Mouse (Mus musculus): ENCODE results near the gene Tjp3. TPM values are rescaled to one million over a fixed set of nuclear protein-coding genes. Genes with fewer than 3 reads are reported as not detected.
A peak's percentile ranks its signal among the peaks of the same experiment; 100 is the strongest.

Tjp3 gene
- polyA plus RNA-seq, 1 experiment, result 1.6 TPM

DNA sequence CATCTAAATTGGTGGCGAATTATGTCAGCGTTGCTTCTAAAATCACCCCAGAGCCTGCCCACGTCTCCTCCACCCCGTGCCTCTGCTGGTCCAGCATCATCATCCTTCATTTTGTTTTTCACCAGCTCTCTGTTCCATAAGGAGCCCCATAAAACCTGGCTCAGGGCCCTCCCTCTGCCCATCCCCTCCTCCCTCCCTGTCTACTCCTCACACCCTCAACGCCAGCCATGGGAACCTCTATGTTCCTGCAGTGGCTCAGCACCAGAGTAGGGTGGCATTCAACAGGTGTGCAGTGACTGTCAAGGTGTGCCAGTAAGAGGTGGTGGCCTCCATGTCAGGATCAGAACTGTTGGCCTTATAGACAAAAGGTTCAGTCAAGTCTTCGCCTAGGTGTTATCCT is 3.8 kb upstream of the Tjp3 start:
- H3K27ac ChIP-seq (replicated peaks; ENCODE audit: low read depth, low read length), result peak overlapping the region; percentile 43; the same call in 1 of the 2 replicates
- peaks cover 32% of the 10 kb centered on the region for H3K4me1 ChIP-seq (ENCODE audit: control insufficient read depth, insufficient read depth, insufficient read length, low read length)
- no peak overlapping the region for H3K4me3 ChIP-seq (ENCODE audit: insufficient read depth, low read depth, low read length)

DNA sequence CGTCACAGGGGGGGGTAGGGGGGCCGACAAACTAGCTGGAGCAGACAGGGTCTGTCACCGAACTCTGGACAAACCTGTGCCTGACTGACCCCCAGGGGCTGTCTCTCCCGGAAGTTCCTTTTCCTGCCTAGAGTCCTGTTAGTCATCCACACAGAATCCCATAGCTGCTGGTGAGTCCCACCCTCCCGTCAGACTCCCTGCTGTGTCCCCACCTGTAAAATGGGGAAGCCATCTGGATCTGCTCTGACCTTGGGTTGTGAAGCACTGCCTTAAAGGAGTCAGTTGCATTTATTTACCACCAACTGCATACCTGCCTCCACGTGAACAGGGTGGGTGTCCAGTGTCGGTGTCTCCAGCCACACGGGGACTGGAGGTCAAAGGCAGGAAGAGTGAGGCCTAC is 3.1 kb upstream of the Tjp3 start:
- peak overlapping the region; percentile 73 for H3K4me3 ChIP-seq (ENCODE audit: insufficient read depth, low read depth, low read length)
- H3K27ac ChIP-seq (replicated peaks; ENCODE audit: low read depth, low read length), result peak overlapping the region; percentile 43
- peaks cover 26% of the 10 kb centered on the region for H3K4me1 ChIP-seq (ENCODE audit: control insufficient read depth, insufficient read depth, insufficient read length, low read length)

DNA sequence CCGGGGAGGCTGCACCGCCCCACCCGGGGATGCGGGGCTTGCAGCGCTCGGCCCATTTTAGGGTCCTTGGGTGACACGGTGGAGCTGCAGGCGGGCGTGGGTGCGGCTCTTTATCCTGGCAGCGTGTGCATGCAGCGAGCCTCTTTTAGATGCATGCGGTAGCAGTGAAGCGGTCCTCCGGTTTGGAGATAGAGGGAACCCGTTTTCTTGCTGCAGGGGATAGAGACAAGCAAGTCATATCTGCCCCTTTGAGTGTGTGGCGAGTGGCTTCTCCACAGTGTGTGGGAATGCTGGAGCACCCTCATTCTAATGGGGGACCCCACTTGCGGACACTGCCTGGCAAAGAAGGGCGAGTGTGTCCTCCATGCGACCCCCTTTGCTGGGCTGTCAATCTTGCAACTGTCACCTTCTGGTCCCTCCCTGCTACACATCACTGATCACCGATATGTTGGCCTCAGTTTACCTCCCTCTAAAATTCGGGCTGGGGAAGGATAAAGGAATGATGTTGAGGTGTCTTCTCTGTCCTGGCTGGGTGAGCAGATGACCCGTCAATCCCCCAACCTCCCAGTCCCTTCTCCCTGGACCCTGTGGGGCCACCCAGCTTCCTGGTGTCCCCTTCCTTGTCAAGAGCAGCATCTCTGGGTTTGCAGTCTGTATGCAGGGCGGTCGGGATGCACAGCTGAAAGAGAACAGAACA is 2.1 kb upstream of the Tjp3 start:
- Histone ChIP-seq H3K4me1 (ENCODE audit: control insufficient read depth, insufficient read depth, insufficient read length, low read length) (peaks cover 21% of the 10 kb centered on the region), H3K27ac (replicated peaks; ENCODE audit: low read depth, low read length) (no peak overlapping the region), H3K4me3 (ENCODE audit: insufficient read depth, low read depth, low read length) (peak overlapping the region; percentile 73)

DNA sequence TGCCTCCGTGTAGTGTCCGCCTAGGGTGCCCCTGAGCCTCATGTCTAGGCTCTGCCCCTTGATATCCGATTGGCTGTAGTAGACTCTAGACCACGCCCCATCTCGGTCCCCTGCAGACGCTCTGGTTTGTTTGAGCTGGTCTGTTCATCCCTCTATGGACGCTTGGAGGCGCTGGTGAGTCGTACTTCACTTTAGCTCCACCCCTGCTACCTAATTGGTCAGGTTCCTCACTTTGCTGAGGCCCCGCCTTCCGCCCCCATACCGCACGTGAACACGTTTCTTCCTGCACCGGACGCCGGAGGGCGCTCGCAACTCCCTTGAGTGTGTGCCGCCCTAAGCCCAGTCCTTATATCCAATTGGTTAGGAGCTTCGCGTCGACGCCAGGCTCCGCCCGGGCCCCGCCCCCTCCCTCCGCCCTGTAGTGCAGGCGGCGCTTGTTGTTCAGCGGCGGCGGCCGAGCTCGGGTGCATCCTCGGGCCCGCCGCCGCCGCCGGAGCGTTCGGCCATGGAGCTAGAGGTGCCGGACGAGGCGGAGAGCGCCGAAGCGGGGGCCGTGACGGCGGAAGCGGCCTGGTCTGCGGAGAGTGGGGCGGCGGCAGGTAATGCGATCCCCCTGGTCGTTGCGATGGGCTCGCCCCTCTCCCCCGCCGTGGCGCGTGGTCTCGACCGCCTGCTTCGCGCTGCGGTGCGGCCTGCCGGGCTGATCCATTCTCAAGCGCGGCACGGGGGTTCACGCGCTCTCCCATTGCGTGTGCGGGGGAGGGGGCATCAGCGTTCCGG is 1.4 kb upstream of the Tjp3 start, which contains the start of gene Pip5k1c:
Gene Pip5k1c (plus strand): TSS at position 410 of the 780 bp plus-strand sequence.
- H3K4me3 ChIP-seq (ENCODE audit: insufficient read depth, low read depth, low read length), result peak within 1 kb of the TSS; percentile 73
- H3K27ac ChIP-seq (replicated peaks; ENCODE audit: low read depth, low read length), result peak within 1 kb of the TSS; percentile 36; the same call in 1 of the 2 replicates
- H3K4me1 ChIP-seq (ENCODE audit: control insufficient read depth, insufficient read depth, insufficient read length, low read length), result peaks cover 15% of the 10 kb centered on the region

DNA sequence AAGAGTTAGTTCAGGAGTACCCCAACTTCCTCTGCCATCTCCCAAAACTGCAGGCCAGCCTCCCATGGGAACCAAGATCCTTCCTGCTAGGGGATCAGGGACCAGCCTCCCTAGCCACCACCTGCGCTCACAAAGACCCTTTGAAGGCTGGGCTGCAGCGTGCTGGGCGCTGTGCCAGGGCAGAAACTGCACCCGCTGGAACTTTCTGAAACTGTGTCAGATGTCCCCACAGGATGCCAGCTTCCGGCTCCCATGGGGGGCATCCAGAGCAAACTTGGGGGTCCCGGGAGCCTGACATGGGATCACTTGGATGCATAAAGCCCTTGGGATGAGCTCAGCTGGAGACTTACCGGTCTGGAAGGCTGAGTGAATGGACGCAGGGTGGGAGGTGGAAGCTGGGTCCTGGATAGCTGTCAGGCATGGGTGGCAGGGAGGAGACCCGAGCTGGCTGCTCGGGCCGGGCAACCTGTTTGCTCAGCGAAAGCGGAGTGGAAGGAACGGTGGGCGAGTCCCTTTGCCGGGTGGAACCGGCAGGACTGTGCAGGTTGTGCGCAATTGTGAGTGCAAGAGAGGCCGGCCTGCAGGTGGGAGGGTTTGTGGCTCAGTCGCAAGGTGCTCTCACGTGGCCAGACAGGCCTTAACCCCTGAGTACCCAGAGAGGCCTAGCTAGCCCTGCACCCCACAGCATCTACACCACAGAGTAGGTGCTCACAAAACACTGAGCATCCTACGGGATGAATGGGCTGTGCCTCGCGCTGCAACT is 502 bp downstream of the Tjp3 start:
- H3K4me3 ChIP-seq (ENCODE audit: insufficient read depth, low read depth, low read length), result no peak overlapping the region
- H3K4me1 ChIP-seq (ENCODE audit: control insufficient read depth, insufficient read depth, insufficient read length, low read length), result peaks cover 11% of the 10 kb centered on the region
- H3K27ac ChIP-seq (replicated peaks; ENCODE audit: low read depth, low read length), result no peak overlapping the region

DNA sequence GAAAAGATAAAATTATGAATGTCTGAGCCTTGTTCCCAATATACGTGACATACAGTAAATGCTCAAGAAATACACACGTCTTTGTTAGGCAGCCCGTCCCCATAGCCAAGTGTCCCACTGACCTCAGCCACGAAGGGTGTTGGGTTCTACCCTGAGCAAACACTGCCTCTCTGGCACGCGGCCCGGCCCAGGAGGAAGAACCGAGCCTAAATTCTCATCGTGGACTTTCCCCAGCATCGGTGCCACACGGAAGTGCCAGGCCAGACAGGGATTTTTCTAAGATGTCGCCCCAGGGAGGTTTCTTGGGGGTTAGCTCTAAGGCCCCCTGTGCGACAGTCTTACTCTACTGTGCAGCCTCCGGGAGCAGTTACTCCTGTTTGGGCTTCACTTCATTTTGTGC is 1.6 kb downstream of the Tjp3 start:
- Histone ChIP-seq H3K27ac (replicated peaks; ENCODE audit: low read depth, low read length) (no peak overlapping the region), H3K4me3 (ENCODE audit: insufficient read depth, low read depth, low read length) (no peak overlapping the region), H3K4me1 (ENCODE audit: control insufficient read depth, insufficient read depth, insufficient read length, low read length) (peaks cover 6% of the 10 kb centered on the region)

DNA sequence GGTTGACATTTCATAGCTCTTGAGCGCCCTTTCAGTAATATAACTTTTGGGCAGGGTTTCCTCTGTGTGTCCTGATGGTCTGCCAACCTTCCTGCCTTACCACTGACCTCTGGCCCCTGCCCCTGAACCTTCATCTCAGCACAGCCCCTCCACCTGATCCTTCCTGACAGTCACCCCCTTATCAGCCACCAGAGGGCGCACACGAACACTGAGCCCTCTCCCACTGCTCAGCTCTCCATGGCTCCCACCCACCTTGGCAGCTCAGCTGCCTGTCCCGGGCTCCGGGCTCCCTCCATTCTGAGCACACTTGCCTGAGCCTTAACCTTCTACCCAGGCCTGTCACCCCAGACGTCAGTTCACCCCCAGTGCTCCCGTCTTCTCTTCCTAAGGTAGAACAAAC is 2.1 kb downstream of the Tjp3 start:
- Histone ChIP-seq H3K4me1 (ENCODE audit: control insufficient read depth, insufficient read depth, insufficient read length, low read length) (peaks cover 2% of the 10 kb centered on the region; the same call in 1 of the 2 replicates), H3K4me3 (ENCODE audit: insufficient read depth, low read depth, low read length) (no peak overlapping the region), H3K27ac (replicated peaks; ENCODE audit: low read depth, low read length) (no peak overlapping the region)

DNA sequence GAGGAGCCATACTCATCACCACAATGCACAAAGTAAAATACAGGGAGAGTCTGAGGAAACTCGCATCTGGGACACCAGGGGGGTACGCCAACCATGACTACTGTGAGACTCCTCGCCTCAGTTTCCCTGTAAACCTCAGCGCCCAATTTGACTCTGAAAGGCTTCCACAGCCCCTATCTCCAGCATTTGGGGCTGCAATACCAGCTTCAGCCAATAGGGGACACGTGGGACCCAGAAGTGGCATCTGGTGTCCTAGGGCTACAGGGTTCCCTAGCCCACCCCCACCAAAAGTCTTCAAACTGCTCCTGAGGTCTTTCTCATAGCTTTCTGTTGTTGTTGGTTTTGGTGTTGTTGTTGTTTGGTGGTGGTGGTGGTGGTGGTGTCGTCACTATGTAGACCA is 2.8 kb downstream of the Tjp3 start:
- Histone ChIP-seq H3K4me3 (ENCODE audit: insufficient read depth, low read depth, low read length) (no peak overlapping the region), H3K4me1 (ENCODE audit: control insufficient read depth, insufficient read depth, insufficient read length, low read length) (no peaks in the 10 kb centered on the region), H3K27ac (replicated peaks; ENCODE audit: low read depth, low read length) (no peak overlapping the region)

DNA sequence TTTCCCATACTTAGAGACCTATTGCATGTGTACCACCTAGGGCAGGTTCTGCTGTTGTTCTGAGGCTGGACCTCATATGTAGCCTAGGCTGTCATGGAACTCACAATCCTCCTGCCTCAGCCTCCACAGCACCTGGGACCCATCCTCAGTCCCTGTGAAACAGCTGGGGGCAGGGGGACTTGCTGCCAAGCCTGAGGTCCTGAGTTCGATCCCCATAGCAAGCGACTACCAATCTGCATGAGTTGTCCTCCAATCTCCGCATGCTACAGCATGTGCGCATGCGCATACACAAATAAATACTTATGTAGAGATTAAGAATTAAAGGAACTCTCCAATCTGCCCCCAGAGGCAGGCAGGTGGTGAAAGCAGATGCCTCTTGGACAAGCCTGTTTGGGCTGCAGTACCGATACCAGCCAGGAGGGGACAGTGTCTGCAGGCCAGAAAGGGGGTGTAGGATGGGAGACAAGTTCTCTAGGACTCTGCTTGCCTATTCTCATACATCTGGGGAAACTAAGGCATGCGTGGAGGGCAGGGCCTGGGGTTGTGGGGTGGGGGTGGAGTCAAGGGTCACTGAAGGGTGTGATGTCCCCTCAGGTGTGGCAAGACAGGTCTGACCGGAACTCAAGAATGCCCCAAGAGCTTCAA is 3.7 kb downstream of the Tjp3 start:
- H3K4me3 ChIP-seq (ENCODE audit: insufficient read depth, low read depth, low read length), result no peak overlapping the region
- no peaks in the 10 kb centered on the region for H3K4me1 ChIP-seq (ENCODE audit: control insufficient read depth, insufficient read depth, insufficient read length, low read length)
- H3K27ac ChIP-seq (replicated peaks; ENCODE audit: low read depth, low read length), result no peak overlapping the region

DNA sequence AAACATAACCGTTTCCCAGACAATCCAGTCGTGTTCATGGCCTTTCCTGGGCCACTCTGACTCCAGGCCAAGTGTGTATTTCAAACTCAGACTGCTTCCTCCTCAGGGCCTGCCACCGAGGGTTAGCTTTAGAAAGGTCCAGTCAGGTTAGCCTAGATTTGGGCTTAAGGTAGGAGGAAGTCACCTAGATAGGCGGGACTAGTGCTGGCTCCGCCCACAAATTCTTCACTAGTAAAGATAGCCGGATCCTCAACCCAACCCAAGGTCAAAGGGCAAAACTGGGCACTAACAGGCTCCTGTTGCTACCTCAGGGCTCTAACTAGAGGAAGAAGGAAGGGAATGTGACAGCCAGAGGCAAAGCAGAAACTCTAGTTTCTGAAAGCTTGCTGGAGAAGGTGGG is 4.8 kb downstream of the Tjp3 start:
- H3K4me1 ChIP-seq (ENCODE audit: control insufficient read depth, insufficient read depth, insufficient read length, low read length), result no peaks in the 10 kb centered on the region
- no peak overlapping the region for H3K4me3 ChIP-seq (ENCODE audit: insufficient read depth, low read depth, low read length)
- no peak overlapping the region for H3K27ac ChIP-seq (replicated peaks; ENCODE audit: low read depth, low read length)

DNA sequence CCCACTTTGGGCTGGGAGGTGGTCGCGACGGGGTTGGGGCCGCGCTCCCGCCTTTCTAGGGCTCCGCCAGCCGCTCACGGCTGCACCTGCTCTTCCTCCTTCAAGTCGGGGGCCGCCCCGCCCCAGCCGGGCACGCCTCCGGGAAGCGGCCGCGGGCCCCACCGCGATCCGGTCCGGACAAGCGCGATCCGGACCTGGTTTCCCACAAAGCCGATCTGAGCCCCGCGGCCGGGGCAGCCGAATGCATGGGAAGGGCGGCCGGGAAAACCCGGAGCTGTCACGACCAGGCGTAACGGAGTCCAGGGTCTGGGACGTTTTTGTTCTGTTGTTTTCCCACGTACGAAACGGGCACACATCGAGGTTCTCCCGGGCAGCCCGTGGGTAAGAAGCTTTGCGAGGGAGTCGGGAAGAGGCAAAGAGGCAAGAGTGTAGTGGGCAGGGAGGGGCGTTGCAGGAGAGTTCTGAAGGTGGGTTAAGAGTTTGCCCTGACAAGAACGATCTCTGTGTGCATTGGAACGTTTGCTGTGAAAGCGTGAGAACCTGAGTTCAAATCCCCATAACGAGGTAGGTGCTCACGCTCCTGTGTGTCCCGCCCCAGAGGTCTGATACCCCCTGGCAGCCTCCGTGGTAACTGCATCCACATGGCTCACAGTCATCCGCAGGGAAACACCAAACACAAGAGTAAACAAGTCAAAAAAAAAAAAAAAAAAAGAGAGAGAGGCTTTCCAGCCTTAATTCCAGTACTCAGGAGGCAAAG is 5.5 kb downstream of the Tjp3 start:
- H3K27ac ChIP-seq (replicated peaks; ENCODE audit: low read depth, low read length), result no peak overlapping the region
- no peaks in the 10 kb centered on the region for H3K4me1 ChIP-seq (ENCODE audit: control insufficient read depth, insufficient read depth, insufficient read length, low read length)
- peak overlapping the region; percentile 49 for H3K4me3 ChIP-seq (ENCODE audit: insufficient read depth, low read depth, low read length)

DNA sequence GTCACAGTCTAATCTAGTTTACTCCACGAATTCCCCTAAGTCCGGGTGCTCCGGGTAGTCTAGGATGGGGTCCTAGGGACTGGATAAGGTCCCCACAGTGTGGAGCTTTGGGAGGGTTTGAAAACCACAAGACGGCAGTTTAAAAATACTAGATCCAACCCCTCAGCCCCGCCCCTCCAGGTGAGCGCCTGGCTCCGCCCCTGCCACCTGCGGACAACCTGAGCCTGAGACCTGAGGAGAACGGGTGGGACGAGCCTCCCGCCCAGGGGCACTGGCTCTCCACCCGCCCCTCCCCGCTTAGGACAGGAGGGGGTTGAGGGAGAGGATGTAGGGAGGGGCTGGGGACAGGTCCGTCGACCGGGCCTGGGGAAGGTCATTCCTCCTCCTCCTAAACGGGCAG is 6.7 kb downstream of the Tjp3 start:
- no peak overlapping the region for H3K27ac ChIP-seq (replicated peaks; ENCODE audit: low read depth, low read length)
- H3K4me3 ChIP-seq (ENCODE audit: insufficient read depth, low read depth, low read length), result no peak overlapping the region
- no peaks in the 10 kb centered on the region for H3K4me1 ChIP-seq (ENCODE audit: control insufficient read depth, insufficient read depth, insufficient read length, low read length)

DNA sequence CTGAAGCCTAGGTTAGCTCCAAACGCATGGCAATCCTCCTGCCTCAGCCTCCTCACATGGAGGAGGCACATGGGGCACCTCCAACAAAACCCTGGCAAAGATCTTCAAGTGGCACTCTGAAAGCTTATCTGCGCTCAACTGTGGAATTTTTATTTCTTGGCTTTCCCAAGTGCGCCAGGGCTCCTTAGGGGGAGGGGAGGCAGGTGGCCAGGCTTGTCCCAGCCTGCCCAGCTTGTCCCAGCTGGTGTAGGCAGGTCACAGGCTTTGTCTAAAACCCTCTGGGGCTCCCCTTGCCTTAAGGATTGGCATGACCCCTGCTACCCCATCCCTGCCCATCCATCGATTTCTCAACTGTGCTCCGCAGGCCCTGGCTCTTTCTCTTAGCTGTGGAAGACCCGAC is 7.2 kb downstream of the Tjp3 start:
- Histone ChIP-seq H3K4me3 (ENCODE audit: insufficient read depth, low read depth, low read length) (no peak overlapping the region), H3K4me1 (ENCODE audit: control insufficient read depth, insufficient read depth, insufficient read length, low read length) (no peaks in the 10 kb centered on the region), H3K27ac (replicated peaks; ENCODE audit: low read depth, low read length) (no peak overlapping the region)

DNA sequence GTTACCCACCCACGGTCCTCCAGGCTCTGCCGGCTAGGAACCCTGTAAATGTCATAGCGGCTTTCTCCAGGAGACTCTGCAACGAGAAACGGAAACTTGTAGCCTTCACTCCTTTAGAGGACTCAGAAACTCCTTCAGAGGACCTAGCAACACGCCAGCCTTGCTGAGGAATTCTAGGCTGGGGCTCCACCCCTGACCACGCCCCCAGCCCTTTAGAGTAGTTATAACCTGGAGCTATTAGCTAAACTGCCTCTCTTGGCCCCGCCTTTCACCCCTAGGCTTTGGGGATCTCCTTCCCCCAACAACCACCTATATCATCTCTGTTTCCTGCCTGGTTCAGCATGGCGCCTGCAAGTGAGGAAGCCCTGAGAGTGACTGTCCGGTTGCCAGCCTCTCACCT is 11.9 kb downstream of the Tjp3 start:
- Histone ChIP-seq H3K27ac (replicated peaks; ENCODE audit: low read depth, low read length) (no peak overlapping the region), H3K4me3 (ENCODE audit: insufficient read depth, low read depth, low read length) (no peak overlapping the region), H3K4me1 (ENCODE audit: control insufficient read depth, insufficient read depth, insufficient read length, low read length) (no peaks in the 10 kb centered on the region)

Measured in brown adipose tissue, adult 24 weeks (tissue).